Mouse (Mus musculus) forebrain, embryonic 16.5 days (tissue): ENCODE data around the gene Poln. TPM values are rescaled to one million over a fixed set of nuclear protein-coding genes. Genes with fewer than 3 reads are reported as not detected.
A peak's percentile ranks its signal among the peaks of the same experiment; 100 is the strongest.

ENCODE experiments used
- ATAC-seq: fragments of 200-750 bp; cut with Nextera tagmentation; 2 replicates; pipeline ENCODE4 v1.8.0; 2017; ENCODE audit warnings: mild to moderate bottlenecking, moderate library complexity
- H3K27ac ChIP-seq: fragments of 300-500 bp; sonication (generic); 2 replicates; pipeline ENCODE4 v1.5.1; 2014; ENCODE audit warnings: low read length, control low read depth
- H3K27me3 ChIP-seq: fragments of 300-500 bp; sonication (generic); replicated peaks from 2 replicates; pipeline ENCODE4 v1.6.1; 2014; ENCODE audit warnings: low read length; ENCODE audit not compliant: control insufficient read depth, insufficient read depth
- H3K36me3 ChIP-seq: fragments of 300-500 bp; sonication (generic); 2 replicates; pipeline ENCODE4 v1.6.1; 2014; ENCODE audit not compliant: control insufficient read depth, insufficient read depth
- H3K4me1 ChIP-seq: fragments of 300-500 bp; sonication (generic); replicated peaks from 2 replicates; pipeline ENCODE4 v1.6.1; 2014; ENCODE audit warnings: low read length; ENCODE audit not compliant: control insufficient read depth, insufficient read depth
- H3K4me2 ChIP-seq: fragments of 300-500 bp; sonication (generic); 2 replicates; pipeline ENCODE4 v1.6.1; 2014; ENCODE audit warnings: mild to moderate bottlenecking, low read length, control low read depth
- H3K4me3 ChIP-seq: fragments of 300-500 bp; sonication (generic); replicated peaks from 2 replicates; pipeline ENCODE4 v1.5.1; 2014; ENCODE audit warnings: mild to moderate bottlenecking, low read length, control low read depth
- H3K9ac ChIP-seq: fragments of 300-500 bp; sonication (generic); replicated peaks from 2 replicates; pipeline ENCODE4 v1.6.1; 2014; ENCODE audit warnings: low read depth, low read length, control low read depth
- H3K9me3 ChIP-seq: fragments of 300-500 bp; sonication (generic); 2 replicates; pipeline ENCODE4 v1.6.1; 2016; ENCODE audit warnings: low read length; ENCODE audit not compliant: control insufficient read depth
- WGBS: fragments of 180-500 bp; shearing (Covaris S2); extraction: QIAGEN DNeasy Blood & Tissue Kit; methylation state at CpG from one replicate; pipeline ENCODE4 v1.1.7; 2014; 5-methylcytosine and 5-hydroxymethylcytosine counted together
- polyA plus RNA-seq: library from polyadenylated mRNA; unstranded; fragments of >200 nt; fragmentation: Nextera tagmentation; extraction: Ambion mirVana; gene quantifications from 2 replicates; pipeline ENCODE4 v1.2.1, GENCODE M21; 2015

The Poln gene
- polyA plus RNA-seq, 1 experiment from 2014 or later, result 0.73 TPM

DNA sequence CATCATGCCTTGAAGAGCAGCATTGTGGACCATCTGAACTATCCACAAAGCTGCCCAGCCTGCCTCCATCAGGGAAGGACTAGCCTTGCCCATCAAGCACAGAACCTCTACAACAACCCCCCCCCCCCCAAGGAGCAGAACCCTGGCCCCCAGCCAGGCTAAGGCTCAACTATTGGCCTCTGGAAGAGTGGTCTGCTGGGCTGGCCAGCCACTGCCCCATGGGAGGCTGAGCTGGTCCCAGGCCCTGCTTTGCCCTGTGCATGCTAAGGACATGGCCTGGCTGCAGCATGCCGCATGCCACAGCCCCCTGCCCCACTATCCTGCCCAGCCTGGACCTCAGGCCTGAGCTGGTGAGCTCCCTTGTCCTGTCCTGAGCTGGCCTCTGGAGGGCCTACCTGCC lies 167.8 kb downstream of the Poln start:
- H3K36me3 ChIP-seq, result no peaks in the 10 kb centered on the region
- no peaks in the 10 kb centered on the region for H3K9me3 ChIP-seq
- no peak overlapping the region for H3K9ac ChIP-seq
- H3K4me1 ChIP-seq, result peaks cover 29% of the 10 kb centered on the region
- no peak overlapping the region for H3K27ac ChIP-seq
- H3K4me3 ChIP-seq, result no peak overlapping the region
- H3K4me2 ChIP-seq, result no peak overlapping the region
- ATAC-seq, result no peak
- no peaks in the 10 kb centered on the region for H3K27me3 ChIP-seq
- WGBS, result 100% methylated on average over 1 of the region's 1 CpGs

DNA sequence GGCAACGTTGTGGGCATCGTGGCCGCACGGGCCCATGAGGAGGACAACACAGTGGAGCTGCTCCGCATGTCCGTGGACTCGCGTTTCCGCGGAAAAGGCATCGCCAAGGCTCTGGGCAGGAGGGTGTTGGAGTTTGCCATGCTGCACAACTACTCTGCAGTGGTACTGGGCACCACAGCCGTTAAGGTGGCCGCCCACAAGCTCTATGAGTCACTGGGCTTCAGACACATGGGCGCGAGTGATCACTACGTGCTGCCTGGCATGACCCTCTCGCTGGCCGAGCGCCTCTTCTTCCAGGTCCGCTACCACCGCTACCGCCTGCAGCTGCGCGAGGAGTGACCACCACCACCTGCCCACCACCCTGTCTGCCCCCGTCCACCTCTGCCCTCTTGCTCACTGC lies 168.4 kb downstream of the Poln start:
- WGBS, result 96% methylated on average over 25 of the region's 25 CpGs
- H3K4me1 ChIP-seq, result peaks cover 29% of the 10 kb centered on the region
- no peak overlapping the region for H3K27ac ChIP-seq

DNA sequence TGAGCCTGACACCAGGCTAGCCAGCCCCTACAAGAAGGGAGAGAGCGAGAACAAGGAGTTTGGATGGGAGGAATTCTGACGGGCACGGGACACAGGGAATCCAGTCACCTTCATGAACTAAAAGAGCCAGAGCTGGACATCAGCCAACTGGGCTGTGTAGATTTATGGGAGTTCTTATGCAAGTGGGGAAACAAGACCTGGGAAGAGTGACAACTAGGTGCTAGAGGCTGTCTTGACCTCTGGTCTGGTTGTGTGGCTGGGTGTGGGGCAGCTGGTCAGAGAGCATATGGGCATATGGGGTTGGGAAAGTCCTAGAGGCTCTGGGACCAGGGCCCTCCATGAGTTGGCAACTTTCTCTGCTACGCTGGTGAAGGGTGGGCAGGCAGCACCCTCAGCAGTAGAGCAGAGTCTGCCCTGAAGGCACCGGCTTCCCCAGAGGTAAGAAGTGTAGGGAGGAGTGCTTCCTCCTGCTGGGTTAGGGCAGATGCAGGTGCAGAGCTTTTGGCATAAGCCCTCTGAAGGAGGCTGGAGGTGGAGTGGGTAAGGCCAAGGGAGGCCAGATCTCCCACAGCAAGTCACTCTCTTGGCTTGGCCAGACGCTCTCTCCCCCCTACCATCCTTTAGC lies 169.7 kb downstream of the Poln start:
- Histone ChIP-seq H3K4me3 (no peak overlapping the region), H3K4me2 (no peak overlapping the region), H3K9ac (no peak overlapping the region), H3K36me3 (no peaks in the 10 kb centered on the region), H3K4me1 (peaks cover 38% of the 10 kb centered on the region), H3K27me3 (no peaks in the 10 kb centered on the region), H3K27ac (no peak overlapping the region), H3K9me3 (no peaks in the 10 kb centered on the region)
- no peak for ATAC-seq
- 78% methylated on average over 6 of the region's 6 CpGs for WGBS

More for the DNA sequence above, 168.4 kb downstream of the Poln start:
- H3K27me3 ChIP-seq, result no peaks in the 10 kb centered on the region
- no peaks in the 10 kb centered on the region for H3K9me3 ChIP-seq
- no peaks in the 10 kb centered on the region for H3K36me3 ChIP-seq
- H3K9ac ChIP-seq, result no peak overlapping the region
- no peak overlapping the region for H3K4me3 ChIP-seq
- no peak overlapping the region for H3K4me2 ChIP-seq
- no peak for ATAC-seq

DNA sequence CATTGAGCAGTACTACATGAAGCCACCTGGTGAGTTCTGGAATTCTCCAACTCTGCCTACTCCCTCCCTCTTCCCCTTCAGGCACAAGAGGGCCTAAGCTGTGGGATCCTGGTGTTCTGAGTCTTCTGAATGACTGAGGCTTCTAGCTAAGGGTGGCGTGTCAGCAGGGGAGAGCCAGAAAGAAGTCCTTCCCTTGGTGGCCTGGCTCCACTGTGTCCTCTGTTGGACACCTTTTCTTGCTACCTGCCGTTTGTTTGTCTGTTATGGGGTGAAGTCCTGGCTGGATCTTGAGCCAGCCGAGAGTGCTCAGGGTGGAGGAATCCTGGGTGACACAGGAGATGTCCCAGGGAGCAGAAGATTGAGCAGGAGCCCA lies 170.8 kb downstream of the Poln start:
- no peaks in the 10 kb centered on the region for H3K27me3 ChIP-seq
- peak overlapping the region; percentile 91 for H3K4me3 ChIP-seq
- no peak overlapping the region for H3K27ac ChIP-seq
- peaks cover 36% of the 10 kb centered on the region for H3K4me1 ChIP-seq
- WGBS, result 89% methylated on average over 3 of the region's 3 CpGs
- H3K36me3 ChIP-seq, result no peaks in the 10 kb centered on the region
- H3K9ac ChIP-seq, result no peak overlapping the region; the same call in 1 of the 2 replicates
- H3K4me2 ChIP-seq, result peak overlapping the region; percentile 65
- no peaks in the 10 kb centered on the region for H3K9me3 ChIP-seq
- no peak for ATAC-seq

DNA sequence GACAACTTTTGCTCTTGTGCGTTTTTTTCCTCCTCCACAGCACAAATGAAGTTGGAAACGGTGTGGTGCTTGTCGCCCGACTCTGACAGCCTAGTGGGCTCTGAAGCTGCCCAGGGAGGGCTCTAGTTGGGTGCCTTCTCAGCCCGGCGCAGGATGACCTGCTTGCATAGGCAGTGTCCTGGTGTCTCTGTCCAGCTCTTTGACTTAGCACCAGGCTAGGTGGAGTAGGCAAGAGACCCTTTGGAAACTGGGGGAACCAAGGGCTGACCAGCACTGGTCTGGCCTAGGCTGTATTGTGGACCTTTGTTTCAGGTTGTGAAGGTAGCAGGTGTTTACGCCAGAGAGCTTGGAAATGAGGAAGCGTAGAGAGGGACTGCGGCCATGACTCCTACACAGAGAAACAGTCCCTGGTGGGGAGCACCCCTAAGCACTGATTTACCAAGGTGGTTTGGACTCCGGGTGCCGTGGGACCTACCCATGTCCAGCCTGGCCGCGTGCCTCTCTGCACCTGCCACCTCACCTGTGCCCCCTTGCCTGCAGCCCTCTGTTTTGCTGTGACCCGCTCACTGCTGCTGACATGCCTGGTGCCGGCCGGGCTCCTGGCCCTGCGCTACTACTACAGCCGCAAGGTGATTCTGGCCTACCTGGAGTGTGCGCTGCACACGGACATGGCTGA lies 171.3 kb downstream of the Poln start:
- H3K9ac ChIP-seq, result peak overlapping the region; percentile 94
- no peak overlapping the region for H3K27ac ChIP-seq
- H3K4me3 ChIP-seq, result peak overlapping the region; percentile 91
- no peaks in the 10 kb centered on the region for H3K36me3 ChIP-seq
- no peaks in the 10 kb centered on the region for H3K9me3 ChIP-seq
- peaks cover 34% of the 10 kb centered on the region for H3K4me1 ChIP-seq
- peak overlapping the region; percentile 65 for H3K4me2 ChIP-seq
- WGBS, result 69% methylated on average over 20 of the region's 20 CpGs
- no peaks in the 10 kb centered on the region for H3K27me3 ChIP-seq
- no peak for ATAC-seq

DNA sequence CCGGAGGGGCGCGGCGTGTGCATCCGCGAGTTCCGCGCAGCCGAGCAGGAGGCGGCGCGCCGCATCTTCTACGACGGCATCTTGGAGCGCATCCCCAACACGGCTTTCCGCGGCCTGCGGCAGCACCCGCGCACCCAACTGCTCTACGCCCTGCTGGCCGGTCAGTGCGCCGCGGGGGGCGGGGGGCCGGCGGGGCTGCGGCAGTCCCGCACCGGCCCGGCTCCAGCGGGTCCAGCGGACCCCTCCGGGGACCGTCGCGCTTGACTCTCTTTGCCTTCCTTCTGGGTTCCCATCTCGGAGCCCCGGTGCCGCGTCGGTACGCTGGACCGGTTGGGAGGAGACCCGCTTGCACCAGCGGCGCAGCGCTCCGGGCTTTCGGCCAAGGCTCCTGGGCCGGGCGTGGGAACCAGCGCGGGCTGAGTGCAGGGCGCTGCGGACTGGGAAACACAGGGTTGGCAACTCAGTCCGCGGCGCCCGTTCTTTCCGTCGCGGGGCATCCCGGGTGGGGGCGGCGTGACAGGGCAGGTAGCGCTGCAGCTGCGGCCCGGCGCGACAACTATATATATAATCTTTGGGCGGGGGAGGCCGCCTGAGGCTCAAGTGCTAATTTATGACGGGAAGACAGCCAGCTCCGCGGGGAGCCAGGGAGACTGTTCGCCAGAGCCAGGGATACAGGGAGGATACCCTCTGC lies 172.1 kb downstream of the Poln start:
- Histone ChIP-seq H3K27ac (peak overlapping the region; percentile 98), H3K4me2 (peak overlapping the region; percentile 65), H3K36me3 (no peaks in the 10 kb centered on the region), H3K9me3 (no peaks in the 10 kb centered on the region), H3K27me3 (no peaks in the 10 kb centered on the region), H3K4me1 (peaks cover 34% of the 10 kb centered on the region), H3K9ac (peak overlapping the region; percentile 94), H3K4me3 (peak overlapping the region; percentile 91)
- ATAC-seq, result peak; percentile 39
- under 1% methylated on average over 77 of the region's 80 CpGs for WGBS

DNA sequence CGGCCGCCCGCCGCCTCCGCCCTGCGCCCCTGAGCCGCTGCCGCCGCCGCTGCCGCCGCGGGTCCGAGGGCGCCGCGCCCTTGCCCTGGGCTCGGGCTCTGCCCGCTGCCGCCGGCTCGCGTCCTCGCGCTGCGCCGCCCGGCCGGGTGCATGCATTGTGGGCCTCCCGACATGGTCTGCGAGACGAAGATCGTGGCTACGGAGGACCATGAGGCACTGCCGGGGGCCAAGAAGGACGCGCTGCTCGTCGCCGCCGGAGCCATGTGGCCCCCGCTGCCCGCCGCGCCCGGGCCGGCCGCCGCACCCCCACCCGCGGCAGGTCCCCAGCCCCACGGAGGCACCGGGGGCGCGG lies 172.6 kb downstream of the Poln start:
- H3K27me3 ChIP-seq, result no peaks in the 10 kb centered on the region
- H3K9me3 ChIP-seq, result no peaks in the 10 kb centered on the region
- H3K4me1 ChIP-seq, result peaks cover 34% of the 10 kb centered on the region
- H3K4me2 ChIP-seq, result peak overlapping the region; percentile 65
- 0% methylated on average over 49 of the region's 55 CpGs for WGBS
- H3K9ac ChIP-seq, result peak overlapping the region; percentile 94
- no peaks in the 10 kb centered on the region for H3K36me3 ChIP-seq
- H3K4me3 ChIP-seq, result peak overlapping the region; percentile 91
- H3K27ac ChIP-seq, result peak overlapping the region; percentile 98
- no peak for ATAC-seq

DNA sequence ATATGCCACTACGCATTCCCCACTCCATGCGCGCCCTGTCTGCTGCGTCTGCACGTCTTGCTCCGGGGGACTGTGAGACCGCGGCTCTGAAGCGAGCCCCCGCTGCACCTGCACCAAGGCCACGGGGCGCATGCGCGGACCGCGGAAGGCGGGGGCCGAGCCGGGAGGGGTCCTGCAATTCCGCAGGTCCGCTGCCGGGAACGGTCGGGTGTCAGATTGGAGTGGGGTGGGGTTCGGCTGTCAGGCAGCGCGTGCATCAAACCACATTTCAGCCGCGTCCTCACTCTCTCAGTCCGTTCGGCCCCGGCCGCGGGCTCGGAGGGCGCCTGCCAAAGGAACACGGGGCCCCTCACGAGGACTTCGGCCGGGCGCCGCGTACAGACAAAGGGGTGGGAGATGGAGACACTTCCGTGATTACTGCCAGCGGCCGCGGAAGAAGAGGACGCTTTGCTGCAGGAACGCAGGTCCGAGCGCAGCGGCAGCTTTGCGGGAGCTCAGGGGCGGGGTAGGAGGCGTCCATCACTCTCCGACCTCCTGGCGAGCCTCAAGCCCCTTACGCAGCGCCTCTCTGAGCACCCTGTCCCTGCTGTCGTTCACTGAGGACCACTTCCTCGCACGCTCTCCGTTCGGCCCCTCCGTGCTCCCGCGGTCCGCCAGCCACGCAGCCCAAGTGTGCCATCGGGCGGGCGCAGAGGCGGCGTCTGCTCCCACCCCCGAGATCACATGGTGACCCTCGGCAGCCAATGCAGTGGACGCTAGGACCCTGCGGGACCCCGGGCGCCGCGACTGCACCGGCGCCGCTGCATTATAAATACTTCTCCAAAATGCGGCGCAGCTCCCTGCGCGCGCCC lies 173.2 kb downstream of the Poln start, which contains the start of gene Nat8l:
Nat8l (plus strand) TSS at position 142 of the 851 bp plus-strand sequence.
- Histone ChIP-seq H3K9ac (peak within 1 kb of the TSS; percentile 94), H3K4me3 (peak within 1 kb of the TSS; percentile 91), H3K4me2 (peak within 1 kb of the TSS; percentile 65), H3K27ac (peak within 1 kb of the TSS; percentile 98), H3K9me3 (no peaks in the 10 kb centered on the region), H3K27me3 (no peaks in the 10 kb centered on the region), H3K36me3 (no peaks in the 10 kb centered on the region), H3K4me1 (peaks cover 34% of the 10 kb centered on the region)
- ATAC-seq, result peak; percentile 88
- under 1% methylated on average over 87 of the region's 90 CpGs for WGBS
